Mouse (Mus musculus) forebrain, postnatal 0 days (tissue): ENCODE data around the gene Olfr202. TPM values are rescaled to one million over a fixed set of nuclear protein-coding genes. Genes with fewer than 3 reads are reported as not detected.
"Not testable (repeated sequence)": the region's sequence is repeated elsewhere in the genome, so short reads cannot be mapped to it uniquely, and the experiment has no call there.

ENCODE experiments used
- ATAC-seq: fragments of 200-750 bp; cut with Nextera tagmentation; 2 replicates; pipeline ENCODE4 v1.8.0; 2017; ENCODE audit warnings: mild to moderate bottlenecking, moderate library complexity
- DNase-seq: peaks from one replicate; pipeline ENCODE4 v3.0.0-alpha.2; 2015
- H3K27ac ChIP-seq: fragments of 300-500 bp; sonication (generic); 2 replicates; pipeline ENCODE4 v1.5.1; 2014; ENCODE audit warnings: low read depth, mild to moderate bottlenecking, antibody characterized with exemption, low read length, moderate library complexity, mixed read lengths
- H3K27me3 ChIP-seq: fragments of 300-500 bp; sonication (generic); 2 replicates; pipeline ENCODE4 v1.6.1; 2014; ENCODE audit warnings: mild to moderate bottlenecking, low read length, mixed read lengths; ENCODE audit not compliant: insufficient read depth
- H3K36me3 ChIP-seq: fragments of 300-500 bp; sonication (generic); 2 replicates; pipeline ENCODE4 v1.6.1; 2014; ENCODE audit warnings: mild to moderate bottlenecking, moderate library complexity; ENCODE audit not compliant: insufficient read depth
- H3K4me1 ChIP-seq: fragments of 300-500 bp; sonication (generic); 2 replicates; pipeline ENCODE4 v1.6.1; 2014; ENCODE audit warnings: antibody characterized with exemption; ENCODE audit not compliant: insufficient read depth
- H3K4me2 ChIP-seq: fragments of 300-500 bp; sonication (generic); 2 replicates; pipeline ENCODE4 v1.6.1; 2014; ENCODE audit warnings: low read depth, mild to moderate bottlenecking, moderate library complexity
- H3K4me3 ChIP-seq: fragments of 300-500 bp; sonication (generic); 2 replicates; pipeline ENCODE4 v1.5.1; 2014; ENCODE audit warnings: low read depth, low read length, mixed read lengths
- H3K9ac ChIP-seq: fragments of 300-500 bp; sonication (generic); 2 replicates; pipeline ENCODE4 v1.6.1; 2014; ENCODE audit warnings: mild to moderate bottlenecking
- H3K9me3 ChIP-seq: fragments of 300-500 bp; sonication (generic); 2 replicates; pipeline ENCODE4 v1.6.1; 2016; ENCODE audit warnings: low read length
- CTCF ChIP-seq: sonication (generic); IDR thresholded peaks from 2 replicates; pipeline ENCODE4 v1.5.1; 2016; ENCODE audit warnings: antibody characterized with exemption, control low read depth, low read depth
- WGBS: fragments of 180-500 bp; shearing (Covaris S2); extraction: QIAGEN DNeasy Blood & Tissue Kit; methylation state at CpG from one replicate; pipeline ENCODE4 v1.1.7; 2014; 5-methylcytosine and 5-hydroxymethylcytosine counted together
- polyA plus RNA-seq: library from polyadenylated mRNA; unstranded; fragments of >200 nt; fragmentation: Nextera tagmentation; extraction: Ambion mirVana; gene quantifications from 2 replicates; pipeline ENCODE4 v1.2.1, GENCODE M21; 2015
- total RNA-seq: library from RNA; depleted of rRNA; stranded (reverse); fragments of >200 nt; gene quantifications from 2 replicates; pipeline ENCODE4 v1.2.3, GENCODE M21; 2014; rRNA removed

The Olfr202 gene
- total RNA-seq = not detected in 2 replicates
- polyA plus RNA-seq = not detected in 2 replicates

- DNase-seq (no peak), ATAC-seq (no peak)
- no peak within 1 kb of the TSS for H3K4me2 ChIP-seq
- no peak for TF ChIP-seq CTCF
- 84% methylated on average over 1 of the region's 1 CpGs for WGBS
- H3K9ac ChIP-seq = no peak within 1 kb of the TSS
- no peaks in the 10 kb centered on the region for H3K4me1 ChIP-seq
- H3K27me3 ChIP-seq = no peaks in the 10 kb centered on the region
- no peaks in the 10 kb centered on the region for H3K9me3 ChIP-seq
- no peak within 1 kb of the TSS for H3K4me3 ChIP-seq
- no peaks in the 10 kb centered on the region for H3K36me3 ChIP-seq
- H3K27ac ChIP-seq = no peak within 1 kb of the TSS
Measured at GRCm38 (mm10) chr16:59286693-59287092, at the start of gene Olfr202. Olfr202 (minus strand) TSS chr16:59286793.

- no peak within 1 kb of the TSS for H3K27ac ChIP-seq
- no peak within 1 kb of the TSS for H3K9ac ChIP-seq
- no peak within 1 kb of the TSS for H3K4me3 ChIP-seq
- H3K27me3 ChIP-seq = no peaks in the 10 kb centered on the region
- no peaks in the 10 kb centered on the region for H3K36me3 ChIP-seq
- no peak for TF ChIP-seq CTCF
- H3K4me1 ChIP-seq = no peaks in the 10 kb centered on the region
- no peak for DNase-seq
- H3K9me3 ChIP-seq = no peaks in the 10 kb centered on the region
- ATAC-seq = no peak
- no peak within 1 kb of the TSS for H3K4me2 ChIP-seq
Measured at GRCm38 (mm10) chr16:59331038-59331437, 44.4 kb upstream of the Olfr202 start, which contains the start of gene Olfr205. Olfr205 (minus strand) TSS chr16:59331138.

GRCm38 (mm10) chr16:59323262-59323661 is 36.7 kb upstream of the Olfr202 start:
- ATAC-seq, H3K4me1 ChIP-seq, DNase-seq, H3K9me3 ChIP-seq, H3K27ac ChIP-seq, H3K36me3 ChIP-seq, H3K4me2 ChIP-seq, H3K4me3 ChIP-seq, H3K9ac ChIP-seq, H3K27me3 ChIP-seq: not testable (repeated sequence)
- WGBS = 41% methylated on average over 1 of the region's 1 CpGs

- no peaks in the 10 kb centered on the region for H3K9me3 ChIP-seq
- no peak within 1 kb of the TSS for H3K9ac ChIP-seq
- H3K36me3 ChIP-seq = no peaks in the 10 kb centered on the region
- DNase-seq (no peak), ATAC-seq (no peak)
- H3K27ac ChIP-seq = no peak within 1 kb of the TSS
- no peak for TF ChIP-seq CTCF
- H3K4me1 ChIP-seq = no peaks in the 10 kb centered on the region
- H3K27me3 ChIP-seq = no peaks in the 10 kb centered on the region
- no peak within 1 kb of the TSS for H3K4me3 ChIP-seq
- H3K4me2 ChIP-seq = no peak within 1 kb of the TSS
Measured at GRCm38 (mm10) chr16:59318148-59318547, 31.6 kb upstream of the Olfr202 start, which contains the start of gene Olfr204. Olfr204 (minus strand) TSS chr16:59318248.

- Histone ChIP-seq H3K9me3 (no peaks in the 10 kb centered on the region), H3K4me3 (no peak within 1 kb of the TSS), H3K27me3 (no peaks in the 10 kb centered on the region), H3K4me1 (no peaks in the 10 kb centered on the region), H3K4me2 (no peak within 1 kb of the TSS), H3K27ac (no peak within 1 kb of the TSS), H3K9ac (no peak within 1 kb of the TSS), H3K36me3 (no peaks in the 10 kb centered on the region)
- WGBS = 90% methylated on average over 2 of the region's 2 CpGs
- TF ChIP-seq CTCF = no peak
- ATAC-seq (no peak), DNase-seq (no peak)
Measured at GRCm38 (mm10) chr16:59298581-59298980, 12.0 kb upstream of the Olfr202 start, which contains the start of gene Olfr203. Olfr203 (plus strand) TSS chr16:59298881.

- not testable (repeated sequence) for ATAC-seq, H3K4me1 ChIP-seq, H3K9ac ChIP-seq, H3K36me3 ChIP-seq, H3K4me2 ChIP-seq, H3K27me3 ChIP-seq, H3K4me3 ChIP-seq, DNase-seq, H3K9me3 ChIP-seq, H3K27ac ChIP-seq
- 87% methylated on average over 9 of the region's 9 CpGs for WGBS
Measured at GRCm38 (mm10) chr16:59287576-59287975, 983 bp upstream of the Olfr202 start.

- Histone ChIP-seq H3K27me3 (no peaks in the 10 kb centered on the region), H3K4me1 (no peaks in the 10 kb centered on the region)
Measured at GRCm38 (mm10) chr16:59283476-59283875, 3.1 kb downstream of the Olfr202 start.

More at GRCm38 (mm10) chr16:59283476-59283875, 3.1 kb downstream of the Olfr202 start:
- DNase-seq (no peak), ATAC-seq (no peak)
- Histone ChIP-seq H3K4me3 (no peak overlapping the region), H3K36me3 (no peaks in the 10 kb centered on the region), H3K4me2 (no peak overlapping the region), H3K9ac (no peak overlapping the region), H3K27ac (no peak overlapping the region), H3K9me3 (no peaks in the 10 kb centered on the region)
- no peak for TF ChIP-seq CTCF
- 72% methylated on average over 1 of the region's 1 CpGs for WGBS
